Mouse (Mus musculus) lung, embryonic 15.5 days (tissue): Measurements from ENCODE around the gene Csf3. TPM values are rescaled to one million over a fixed set of nuclear protein-coding genes. Genes with fewer than 3 reads are reported as not detected.
"Not testable (repeated sequence)": the region's sequence is repeated elsewhere in the genome, so short reads cannot be mapped to it uniquely, and the experiment has no call there.

Experiments used
- ATAC-seq: fragments of 200-750 bp; cut with Nextera tagmentation; 2 replicates; pipeline ENCODE4 v1.8.0; 2017; ENCODE audit warnings: moderate number of reproducible peaks, borderline replicate concordance; ENCODE audit not compliant: low FRiP score, low TSS enrichment; ENCODE audit errors: extremely low read depth
- H3K27ac ChIP-seq: fragments of 300-500 bp; sonication (generic); 2 replicates; pipeline ENCODE4 v1.5.1; 2015; ENCODE audit warnings: moderate library complexity, mild to moderate bottlenecking, inconsistent platforms
- H3K27me3 ChIP-seq: fragments of 300-500 bp; sonication (generic); 2 replicates; pipeline ENCODE4 v1.6.1; 2015; ENCODE audit warnings: inconsistent platforms
- H3K36me3 ChIP-seq: fragments of 300-500 bp; sonication (generic); 2 replicates; pipeline ENCODE4 v1.6.1; 2015; ENCODE audit warnings: inconsistent platforms
- H3K4me1 ChIP-seq: fragments of 300-500 bp; sonication (generic); 2 replicates; pipeline ENCODE4 v1.6.1; 2015; ENCODE audit warnings: inconsistent platforms
- H3K4me2 ChIP-seq: fragments of 300-500 bp; sonication (generic); 2 replicates; pipeline ENCODE4 v1.6.1; 2015; ENCODE audit warnings: inconsistent platforms, mild to moderate bottlenecking, moderate library complexity
- H3K4me3 ChIP-seq: fragments of 300-500 bp; sonication (generic); 2 replicates; pipeline ENCODE4 v1.5.1; 2015; ENCODE audit warnings: mild to moderate bottlenecking, inconsistent platforms
- H3K9ac ChIP-seq: fragments of 300-500 bp; sonication (generic); 2 replicates; pipeline ENCODE4 v1.6.1; 2015; ENCODE audit warnings: inconsistent platforms
- H3K9me3 ChIP-seq: fragments of 300-500 bp; sonication (generic); 2 replicates; pipeline ENCODE4 v1.6.1; 2016; ENCODE audit warnings: inconsistent platforms
- WGBS: fragments of 180-500 bp; shearing (Covaris S2); methylation state at CpG from one replicate; pipeline ENCODE4 v1.1.7; 2015; 5-methylcytosine and 5-hydroxymethylcytosine counted together
- polyA plus RNA-seq: library from polyadenylated mRNA; unstranded; fragments of >200 nt; fragmentation: Nextera tagmentation; extraction: Ambion mirVana; gene quantifications from 2 replicates; pipeline ENCODE4 v1.2.1, GENCODE M21; 2015

The Csf3 gene
- not detected in 2 replicates for polyA plus RNA-seq

- peaks cover 3% of the 10 kb centered on the region; the same call in 1 of the 2 replicates for H3K4me1 ChIP-seq
- 42% methylated on average over 10 of the region's 10 CpGs for WGBS
- no peak for ATAC-seq
These were observed at the start of gene Csf3 for GRCm38 (mm10) chr11:98701213-98701670. Gene Csf3, plus strand, starts transcription at chr11:98701263.

GRCm38 (mm10) chr11:98655076-98655475 is 46.0 kb upstream of the Csf3 start:
- not testable (repeated sequence) for H3K36me3 ChIP-seq, H3K27ac ChIP-seq
- 14% methylated on average over 7 of the region's 7 CpGs for WGBS

More at GRCm38 (mm10) chr11:98701213-98701670, at the start of gene Csf3:
- Histone ChIP-seq H3K9me3 (no peaks in the 10 kb centered on the region), H3K27ac (no peak within 1 kb of the TSS), H3K9ac (no peak within 1 kb of the TSS), H3K4me2 (no peak within 1 kb of the TSS), H3K27me3 (no peaks in the 10 kb centered on the region), H3K4me3 (no peak within 1 kb of the TSS), H3K36me3 (peaks cover 23% of the 10 kb centered on the region)

GRCm38 (mm10) chr11:98660517-98660916 is 40.5 kb upstream of the Csf3 start:
- no peak overlapping the region for H3K4me2 ChIP-seq
- H3K9me3 ChIP-seq, result no peaks in the 10 kb centered on the region
- ATAC-seq, result no peak
- no peaks in the 10 kb centered on the region for H3K27me3 ChIP-seq
- WGBS, result 4% methylated on average over 6 of the region's 6 CpGs
- H3K27ac ChIP-seq, result no peak overlapping the region
- no peak overlapping the region for H3K9ac ChIP-seq
- no peaks in the 10 kb centered on the region for H3K4me1 ChIP-seq
- H3K36me3 ChIP-seq, result no peaks in the 10 kb centered on the region
- no peak overlapping the region for H3K4me3 ChIP-seq

More at GRCm38 (mm10) chr11:98655076-98655475, 46.0 kb upstream of the Csf3 start:
- not testable (repeated sequence) for ATAC-seq, H3K27me3 ChIP-seq, H3K9me3 ChIP-seq, H3K9ac ChIP-seq, H3K4me3 ChIP-seq, H3K4me2 ChIP-seq, H3K4me1 ChIP-seq

GRCm38 (mm10) chr11:98664091-98664490 is 37.0 kb upstream of the Csf3 start, which contains the start of gene Gsdma:
Gene Gsdma, plus strand, starts transcription at chr11:98664351.
- ATAC-seq, result no peak
- 7% methylated on average over 4 of the region's 4 CpGs for WGBS
- peaks cover 14% of the 10 kb centered on the region; the same call in 1 of the 2 replicates for H3K27me3 ChIP-seq

GRCm38 (mm10) chr11:98668984-98669383 is 32.1 kb upstream of the Csf3 start:
- H3K9me3 ChIP-seq, result no peaks in the 10 kb centered on the region
- no peak for ATAC-seq
- H3K4me2 ChIP-seq, result no peak overlapping the region
- no peak overlapping the region for H3K4me3 ChIP-seq
- peaks cover 14% of the 10 kb centered on the region; the same call in 1 of the 2 replicates for H3K27me3 ChIP-seq
- H3K36me3 ChIP-seq, result no peaks in the 10 kb centered on the region
- H3K27ac ChIP-seq, result no peak overlapping the region
- no peaks in the 10 kb centered on the region for H3K4me1 ChIP-seq
- WGBS, result 47% methylated on average over 2 of the region's 2 CpGs
- H3K9ac ChIP-seq, result no peak overlapping the region

More at GRCm38 (mm10) chr11:98664091-98664490, 37.0 kb upstream of the Csf3 start, which contains the start of gene Gsdma:
- H3K4me1 ChIP-seq, result no peaks in the 10 kb centered on the region
- no peaks in the 10 kb centered on the region for H3K9me3 ChIP-seq
- no peak within 1 kb of the TSS for H3K4me2 ChIP-seq
- no peak within 1 kb of the TSS for H3K4me3 ChIP-seq
- H3K27ac ChIP-seq, result no peak within 1 kb of the TSS
- H3K36me3 ChIP-seq, result no peaks in the 10 kb centered on the region
- no peak within 1 kb of the TSS for H3K9ac ChIP-seq

GRCm38 (mm10) chr11:98671284-98671815 is 29.7 kb upstream of the Csf3 start:
- no peak overlapping the region for H3K9ac ChIP-seq
- WGBS, result 64% methylated on average over 3 of the region's 3 CpGs
- H3K27me3 ChIP-seq, result peaks cover 14% of the 10 kb centered on the region; the same call in 1 of the 2 replicates
- H3K36me3 ChIP-seq, result no peaks in the 10 kb centered on the region
- ATAC-seq, result no peak
- no peak overlapping the region for H3K27ac ChIP-seq
- H3K4me2 ChIP-seq, result no peak overlapping the region
- H3K9me3 ChIP-seq, result no peaks in the 10 kb centered on the region
- no peak overlapping the region for H3K4me3 ChIP-seq
- H3K4me1 ChIP-seq, result no peaks in the 10 kb centered on the region

- Histone ChIP-seq H3K4me3 (no peak overlapping the region), H3K4me2 (no peak overlapping the region), H3K27ac (no peak overlapping the region), H3K36me3 (no peaks in the 10 kb centered on the region), H3K9me3 (no peaks in the 10 kb centered on the region), H3K9ac (no peak overlapping the region), H3K4me1 (no peaks in the 10 kb centered on the region), H3K27me3 (peaks cover 14% of the 10 kb centered on the region; the same call in 1 of the 2 replicates)
- no peak for ATAC-seq
- 55% methylated on average over 5 of the region's 5 CpGs for WGBS
These were observed 29.2 kb upstream of the Csf3 start for GRCm38 (mm10) chr11:98671857-98672256.

- Histone ChIP-seq H3K9ac (no peak overlapping the region), H3K4me1 (no peaks in the 10 kb centered on the region), H3K4me2 (no peak overlapping the region), H3K27ac (no peak overlapping the region), H3K36me3 (no peaks in the 10 kb centered on the region), H3K4me3 (no peak overlapping the region), H3K27me3 (peaks cover 11% of the 10 kb centered on the region; the same call in 1 of the 2 replicates), H3K9me3 (no peaks in the 10 kb centered on the region)
- no peak for ATAC-seq
- 72% methylated on average over 5 of the region's 5 CpGs for WGBS
These were observed 28.6 kb upstream of the Csf3 start for GRCm38 (mm10) chr11:98672482-98672881.

GRCm38 (mm10) chr11:98673136-98673535 is 27.9 kb upstream of the Csf3 start:
- not testable (repeated sequence) for H3K4me1 ChIP-seq, H3K27ac ChIP-seq, H3K9me3 ChIP-seq, H3K4me3 ChIP-seq, H3K9ac ChIP-seq, H3K4me2 ChIP-seq, H3K27me3 ChIP-seq, H3K36me3 ChIP-seq
- peak; percentile 46; the same call in 1 of the 2 replicates for ATAC-seq
- WGBS, result 13% methylated on average over 7 of the region's 7 CpGs

- no peaks in the 10 kb centered on the region for H3K9me3 ChIP-seq
- H3K27ac ChIP-seq, result no peak overlapping the region
- H3K4me3 ChIP-seq, result no peak overlapping the region
- no peaks in the 10 kb centered on the region for H3K4me1 ChIP-seq
- no peak for ATAC-seq
- H3K36me3 ChIP-seq, result no peaks in the 10 kb centered on the region
- no peak overlapping the region for H3K9ac ChIP-seq
- 29% methylated on average over 7 of the region's 7 CpGs for WGBS
- H3K27me3 ChIP-seq, result no peaks in the 10 kb centered on the region; the same call in 1 of the 2 replicates
- H3K4me2 ChIP-seq, result no peak overlapping the region
These were observed 25.2 kb upstream of the Csf3 start for GRCm38 (mm10) chr11:98675829-98676363.

GRCm38 (mm10) chr11:98680023-98680422 is 21.0 kb upstream of the Csf3 start:
- H3K9ac ChIP-seq, result no peak overlapping the region
- H3K27me3 ChIP-seq, result no peaks in the 10 kb centered on the region
- no peak overlapping the region for H3K4me2 ChIP-seq
- H3K9me3 ChIP-seq, result no peaks in the 10 kb centered on the region
- peaks cover 15% of the 10 kb centered on the region for H3K4me1 ChIP-seq
- no peak overlapping the region for H3K27ac ChIP-seq
- no peak for ATAC-seq
- WGBS, result 89% methylated on average over 1 of the region's 1 CpGs
- H3K36me3 ChIP-seq, result peaks cover 1% of the 10 kb centered on the region; the same call in 1 of the 2 replicates
- no peak overlapping the region for H3K4me3 ChIP-seq

GRCm38 (mm10) chr11:98680595-98680994 is 20.5 kb upstream of the Csf3 start:
- not testable (repeated sequence) for H3K4me2 ChIP-seq, H3K9ac ChIP-seq, H3K27me3 ChIP-seq, H3K9me3 ChIP-seq, H3K36me3 ChIP-seq, H3K27ac ChIP-seq, ATAC-seq, H3K4me3 ChIP-seq
- WGBS, result 87% methylated on average over 4 of the region's 4 CpGs
- H3K4me1 ChIP-seq, result peaks cover 15% of the 10 kb centered on the region
